Mouse (Mus musculus) testis, adult 2 months (tissue): Measurements from ENCODE around the gene Fto. TPM values are rescaled to one million over a fixed set of nuclear protein-coding genes. Genes with fewer than 3 reads are reported as not detected.
A peak's percentile ranks its signal among the peaks of the same experiment; 100 is the strongest.

ENCODE experiments used
- H3K27ac ChIP-seq: fragments of 200-500 bp; 2 replicates; pipeline ENCODE4 v1.5.1; 2012; ENCODE audit warnings: low read depth, low read length; ENCODE audit not compliant: control insufficient read depth, insufficient read depth
- H3K27me3 ChIP-seq: fragments of 200-500 bp; 2 replicates; pipeline ENCODE4 v1.6.1; 2012; ENCODE audit warnings: mild to moderate bottlenecking, low read length, moderate library complexity; ENCODE audit not compliant: control insufficient read depth, insufficient read depth
- H3K36me3 ChIP-seq: fragments of 200-500 bp; 2 replicates; pipeline ENCODE4 v1.6.1; 2012; ENCODE audit warnings: mild to moderate bottlenecking, low read length; ENCODE audit not compliant: control insufficient read depth, insufficient read depth
- H3K4me1 ChIP-seq: fragments of 200-500 bp; 2 replicates; pipeline ENCODE4 v1.6.1; 2012; ENCODE audit warnings: low read length; ENCODE audit not compliant: control insufficient read depth, insufficient read depth
- H3K4me3 ChIP-seq: fragments of 200-500 bp; 2 replicates; pipeline ENCODE4 v1.5.1; 2012; ENCODE audit warnings: low read depth, mild to moderate bottlenecking, low read length, moderate library complexity, mixed read lengths; ENCODE audit not compliant: control insufficient read depth
- CTCF ChIP-seq: fragments of 200-500 bp; IDR thresholded peaks from 2 replicates; pipeline ENCODE4 v1.5.1; 2012; ENCODE audit warnings: low read depth, mild to moderate bottlenecking, inconsistent platforms, low read length, moderate library complexity; ENCODE audit not compliant: control insufficient read depth, insufficient read depth, insufficient replicate concordance
- POLR2A ChIP-seq: fragments of 200-500 bp; IDR thresholded peaks from 2 replicates; pipeline ENCODE4 v1.6.1; 2012; ENCODE audit warnings: low read depth, mild to moderate bottlenecking, inconsistent platforms, low read length, moderate library complexity; ENCODE audit not compliant: control insufficient read depth
- polyA plus RNA-seq: library from polyadenylated mRNA; depleted of rRNA; stranded (reverse); fragments of >200 nt; gene quantifications from 2 replicates; pipeline ENCODE4 v1.2.3, GENCODE M21; 2012

Gene Fto
- polyA plus RNA-seq, 1 experiment, result 56.4 TPM

DNA sequence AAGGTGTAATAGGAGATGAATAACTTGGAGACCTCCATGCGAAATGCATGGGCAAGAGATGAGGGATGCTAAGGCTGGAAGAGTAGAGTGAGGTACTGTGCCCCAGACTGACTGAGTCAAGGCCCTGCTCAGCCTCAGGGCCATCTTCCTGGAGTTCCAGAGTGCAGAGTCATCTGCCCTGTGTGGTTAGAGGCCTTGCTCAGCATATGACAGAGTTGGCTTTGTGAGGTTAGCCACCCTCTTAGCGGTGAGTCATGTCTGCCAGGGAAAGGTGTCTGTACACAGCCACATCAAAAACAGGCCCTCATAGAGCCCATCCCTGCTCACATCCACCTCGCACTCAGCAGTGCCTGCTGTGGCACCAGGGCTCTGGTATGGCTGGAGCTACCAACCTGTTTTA is 232.2 kb downstream of the Fto start:
- H3K27ac ChIP-seq, result no peak overlapping the region
- no peaks in the 10 kb centered on the region for H3K36me3 ChIP-seq
- no peaks in the 10 kb centered on the region for H3K27me3 ChIP-seq
- no peaks in the 10 kb centered on the region for H3K4me1 ChIP-seq
- no peak overlapping the region for H3K4me3 ChIP-seq
- TF ChIP-seq POLR2A (no peak), CTCF (no peak)

DNA sequence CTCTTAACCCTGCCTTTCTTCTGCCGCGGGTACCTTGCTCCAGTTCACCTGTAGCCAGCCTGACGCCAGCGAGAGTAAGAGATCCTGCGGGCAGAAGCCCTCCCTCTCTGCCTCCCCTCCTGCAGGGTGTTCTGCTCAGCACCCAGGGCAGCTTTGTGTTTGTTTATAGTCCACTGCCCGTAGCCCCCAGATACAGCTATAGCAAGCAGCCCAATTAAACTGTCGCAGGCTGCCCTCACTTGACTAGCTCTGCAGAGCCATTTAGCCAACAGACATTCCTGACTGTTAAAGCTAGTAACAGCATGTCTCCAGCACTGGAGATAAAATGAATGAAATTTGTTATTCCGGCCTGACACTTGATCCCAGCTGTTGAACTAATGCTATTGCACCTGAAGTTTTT is 233.3 kb downstream of the Fto start:
- Histone ChIP-seq H3K4me3 (no peak overlapping the region), H3K27me3 (no peaks in the 10 kb centered on the region), H3K27ac (no peak overlapping the region), H3K36me3 (no peaks in the 10 kb centered on the region), H3K4me1 (no peaks in the 10 kb centered on the region; the same call in 1 of the 2 replicates)
- TF ChIP-seq CTCF, result no peak
- TF ChIP-seq POLR2A, result no peak

DNA sequence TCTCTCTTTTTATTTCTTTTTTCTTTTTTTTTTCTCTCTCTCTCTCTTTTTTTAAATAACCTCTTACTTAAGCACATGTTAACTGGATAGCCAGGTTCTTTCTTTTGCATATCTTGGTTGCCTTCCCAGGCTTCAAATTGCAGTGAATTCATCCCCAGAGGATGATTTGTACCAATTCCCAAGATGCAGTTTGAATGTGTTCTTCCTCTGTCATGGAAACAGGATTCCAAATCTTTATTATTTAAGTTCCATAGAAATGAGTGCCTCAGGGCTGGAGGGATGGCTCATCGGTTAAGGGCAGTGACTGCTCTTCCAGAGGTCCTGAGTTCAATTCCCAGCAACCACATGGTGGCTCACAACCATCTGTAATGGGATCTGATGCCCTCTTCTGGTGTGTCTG is 236.8 kb downstream of the Fto start:
- TF ChIP-seq POLR2A (no peak), CTCF (no peak)
- H3K27ac ChIP-seq, result no peak overlapping the region
- no peaks in the 10 kb centered on the region; the same call in 1 of the 2 replicates for H3K4me1 ChIP-seq
- no peaks in the 10 kb centered on the region for H3K27me3 ChIP-seq
- H3K4me3 ChIP-seq, result no peak overlapping the region
- no peaks in the 10 kb centered on the region for H3K36me3 ChIP-seq

DNA sequence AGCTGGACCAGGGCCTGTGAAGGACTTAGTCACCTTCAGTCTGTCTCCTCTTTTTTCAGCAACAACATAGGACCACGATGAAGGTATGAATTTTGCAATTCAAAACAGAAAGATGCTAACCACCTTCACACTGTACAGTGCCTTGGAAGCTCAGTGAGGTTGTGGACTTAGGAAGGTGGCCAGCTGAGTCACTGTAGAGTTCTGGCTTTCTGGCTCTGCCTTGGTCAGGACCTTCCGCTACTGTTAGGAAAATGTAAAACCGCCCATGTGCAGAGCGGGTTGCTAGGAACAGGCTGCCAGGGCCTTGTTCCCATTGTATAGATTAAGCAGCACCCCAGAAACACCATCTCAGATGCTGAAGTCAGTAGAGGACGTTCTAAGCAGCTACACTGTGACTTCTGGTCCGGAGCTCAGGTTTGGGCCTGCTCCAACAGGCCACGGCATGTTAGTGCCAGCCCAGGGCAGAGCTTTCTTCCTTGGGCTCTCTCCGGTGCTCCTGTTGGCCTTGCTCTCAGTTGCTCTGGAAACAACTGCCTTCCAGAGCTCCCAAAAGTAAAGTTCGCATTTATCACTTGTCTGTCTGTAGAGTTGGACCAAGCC is 237.9 kb downstream of the Fto start:
- no peaks in the 10 kb centered on the region for H3K36me3 ChIP-seq
- H3K4me1 ChIP-seq, result no peaks in the 10 kb centered on the region; the same call in 1 of the 2 replicates
- no peak overlapping the region for H3K27ac ChIP-seq
- no peaks in the 10 kb centered on the region for H3K27me3 ChIP-seq
- TF ChIP-seq CTCF, result no peak
- no peak for TF ChIP-seq POLR2A
- no peak overlapping the region for H3K4me3 ChIP-seq

DNA sequence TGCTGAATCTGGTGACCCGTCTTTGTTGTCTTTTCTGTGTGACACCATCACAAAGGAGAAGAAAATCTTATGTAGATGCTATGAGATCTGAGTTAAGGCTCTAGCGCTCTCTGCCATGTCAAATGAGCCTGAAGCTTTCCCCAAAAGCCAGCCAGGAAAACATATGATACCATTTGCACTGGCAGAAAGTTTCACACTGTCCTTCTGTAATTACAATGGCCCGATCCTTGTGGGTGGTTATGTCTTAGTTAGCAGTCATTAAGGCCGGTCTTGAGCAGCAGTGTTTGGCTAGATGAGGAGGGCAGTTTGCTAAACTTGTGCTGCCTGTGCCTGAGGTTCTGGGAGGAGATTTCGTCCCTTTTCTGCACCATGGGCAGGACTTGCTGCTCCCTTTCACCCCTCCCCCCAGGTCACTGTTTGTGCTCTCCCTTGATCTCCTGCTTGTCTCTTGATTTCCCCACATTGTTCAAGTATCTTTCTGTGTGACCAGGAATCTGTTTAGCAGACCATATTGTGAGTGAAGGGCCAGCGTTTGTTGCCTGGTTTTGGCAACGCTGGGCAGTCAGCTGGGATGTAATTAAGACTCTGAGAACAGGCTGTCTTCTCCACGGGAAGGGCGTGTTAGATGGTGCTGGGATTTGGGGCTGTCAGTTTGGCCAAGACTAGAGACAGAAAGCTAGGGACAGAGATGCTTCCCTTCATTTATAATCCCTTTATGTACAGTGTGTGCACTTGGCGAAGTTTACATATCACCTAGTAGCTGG is 238.6 kb downstream of the Fto start:
- TF ChIP-seq CTCF (no peak), POLR2A (no peak)
- H3K27ac ChIP-seq, result peak overlapping the region; percentile 37; the same call in 1 of the 2 replicates
- H3K4me3 ChIP-seq, result no peak overlapping the region
- no peaks in the 10 kb centered on the region for H3K27me3 ChIP-seq
- no peaks in the 10 kb centered on the region; the same call in 1 of the 2 replicates for H3K4me1 ChIP-seq
- no peaks in the 10 kb centered on the region for H3K36me3 ChIP-seq

DNA sequence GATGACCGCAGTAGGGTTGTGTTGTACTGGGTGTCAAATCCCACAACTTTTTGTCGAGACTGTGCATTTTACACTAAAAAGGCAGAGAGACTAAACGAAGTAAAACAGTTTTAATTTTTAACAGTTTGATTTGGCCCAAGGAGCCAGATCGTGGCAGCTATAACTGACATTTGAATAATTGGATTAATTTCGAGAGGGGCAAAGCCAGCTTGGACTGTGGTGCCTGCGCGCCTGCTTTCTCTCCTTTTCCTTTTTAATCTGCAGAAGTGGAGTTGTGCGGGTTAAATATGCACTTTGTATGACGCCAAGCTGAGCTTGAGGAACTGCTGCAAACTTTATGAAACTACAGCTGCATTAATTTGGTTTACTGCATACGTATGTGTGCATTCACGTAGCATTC is 239.3 kb downstream of the Fto start:
- H3K4me3 ChIP-seq, result no peak overlapping the region
- no peaks in the 10 kb centered on the region for H3K36me3 ChIP-seq
- no peaks in the 10 kb centered on the region; the same call in 1 of the 2 replicates for H3K4me1 ChIP-seq
- H3K27me3 ChIP-seq, result no peaks in the 10 kb centered on the region
- no peak overlapping the region for H3K27ac ChIP-seq
- TF ChIP-seq POLR2A, result no peak
- TF ChIP-seq CTCF, result no peak

DNA sequence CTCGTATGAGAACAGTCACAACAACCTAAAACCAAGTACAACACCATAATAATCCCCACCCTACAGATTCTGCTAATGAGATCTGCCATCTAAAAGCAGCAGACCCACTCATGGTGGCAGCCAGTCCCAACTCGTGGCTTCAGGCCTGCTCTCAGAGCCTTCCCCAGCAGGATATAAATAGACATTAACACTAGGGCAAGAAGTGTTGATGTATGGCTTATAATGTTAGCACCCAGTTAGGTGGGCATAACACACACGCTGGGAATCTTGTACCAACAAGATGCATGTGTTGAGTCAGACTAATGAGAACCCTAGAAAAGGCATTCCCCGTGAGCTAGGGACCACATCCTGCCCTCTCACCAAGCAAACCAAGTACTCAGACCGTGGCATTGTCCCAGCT is 240.1 kb downstream of the Fto start:
- Histone ChIP-seq H3K4me3 (no peak overlapping the region), H3K36me3 (no peaks in the 10 kb centered on the region), H3K4me1 (no peaks in the 10 kb centered on the region; the same call in 1 of the 2 replicates), H3K27me3 (no peaks in the 10 kb centered on the region), H3K27ac (no peak overlapping the region)
- TF ChIP-seq POLR2A (no peak), CTCF (no peak)
